Mouse (Mus musculus): ENCODE data around the gene Pdzrn4. TPM values are rescaled to one million over a fixed set of nuclear protein-coding genes. Genes with fewer than 3 reads are reported as not detected.

The Pdzrn4 gene
- total RNA-seq (2023), result not detected

DNA sequence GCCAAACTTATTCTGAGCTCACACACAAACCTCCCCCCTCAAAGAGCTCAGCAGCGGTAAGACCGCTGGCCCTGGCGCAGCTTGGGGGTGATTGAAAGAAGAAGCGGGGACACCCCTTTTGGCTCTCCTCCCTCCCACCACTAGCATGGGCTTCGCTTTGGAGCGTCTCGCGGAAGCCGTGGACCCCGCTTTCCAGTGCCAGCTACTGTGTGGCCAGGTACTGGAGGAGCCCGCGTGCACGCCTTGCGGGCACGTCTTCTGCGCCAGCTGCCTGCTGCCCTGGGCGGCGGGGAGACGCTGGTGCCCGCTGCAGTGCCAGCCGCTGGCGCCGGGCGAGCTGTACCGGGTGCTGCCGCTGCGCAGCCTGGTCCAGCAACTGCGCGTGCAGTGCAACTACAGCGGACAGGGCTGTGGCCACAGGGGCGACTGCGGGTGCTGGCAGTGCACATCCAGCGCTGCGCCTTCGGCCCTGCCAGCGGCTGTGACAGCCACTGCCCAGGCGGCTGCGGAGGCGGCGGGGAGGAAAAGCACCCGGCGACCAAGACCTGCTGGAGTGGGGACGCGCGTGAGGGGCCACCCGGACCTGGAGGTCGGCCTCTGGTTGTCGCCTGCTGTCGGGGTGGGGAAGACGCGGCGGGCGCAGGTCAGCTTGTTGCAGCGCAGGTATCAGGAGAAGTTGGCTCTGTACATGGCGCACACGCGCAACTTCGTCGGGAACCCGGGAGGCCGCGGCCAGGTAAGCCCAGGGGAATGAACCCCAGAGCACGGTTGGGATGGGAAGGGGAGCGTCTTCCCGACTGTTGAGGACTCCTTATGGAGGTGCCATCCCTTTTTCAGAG, at the start of gene Pdzrn4:
Pdzrn4 (plus strand) TSS at position 112 of the 839 bp plus-strand sequence.

